Mouse (Mus musculus) limb, embryonic 14.5 days (tissue): ENCODE data around the gene Pcgf6. TPM values are rescaled to one million over a fixed set of nuclear protein-coding genes. Genes with fewer than 3 reads are reported as not detected.

Experiments used
- ATAC-seq: fragments of 200-750 bp; cut with Nextera tagmentation; 2 replicates; pipeline ENCODE4 v1.8.0; 2017; ENCODE audit warnings: low read depth, moderate number of reproducible peaks, moderate TSS enrichment; ENCODE audit not compliant: low FRiP score
- DNase-seq: peaks from one replicate; pipeline ENCODE4 v3.0.0-alpha.2; 2015; ENCODE audit warnings: low spot score
- H3K27ac ChIP-seq: fragments of 300-500 bp; sonication (generic); replicated peaks from 2 replicates; pipeline ENCODE4 v1.5.1; 2014; ENCODE audit warnings: low read depth, mild to moderate bottlenecking, low read length, moderate library complexity, mixed read lengths
- H3K27me3 ChIP-seq: fragments of 300-500 bp; sonication (generic); 2 replicates; pipeline ENCODE4 v1.6.1; 2014; ENCODE audit warnings: low read length, mixed read lengths; ENCODE audit not compliant: control insufficient read depth, insufficient read depth
- H3K36me3 ChIP-seq: fragments of 300-500 bp; sonication (generic); 2 replicates; pipeline ENCODE4 v1.6.1; 2014; ENCODE audit warnings: mild to moderate bottlenecking, low read length, moderate library complexity, mixed read lengths; ENCODE audit not compliant: control insufficient read depth, insufficient read depth
- H3K4me1 ChIP-seq: fragments of 300-500 bp; sonication (generic); 2 replicates; pipeline ENCODE4 v1.6.1; 2014; ENCODE audit warnings: antibody characterized with exemption, low read length, mixed read lengths; ENCODE audit not compliant: control insufficient read depth, insufficient read depth
- H3K4me2 ChIP-seq: fragments of 300-500 bp; sonication (generic); replicated peaks from 2 replicates; pipeline ENCODE4 v1.6.1; 2014; ENCODE audit warnings: low read depth, mild to moderate bottlenecking, low read length, moderate library complexity; ENCODE audit not compliant: severe bottlenecking
- H3K4me3 ChIP-seq: fragments of 300-500 bp; sonication (generic); replicated peaks from 2 replicates; pipeline ENCODE4 v1.5.1; 2014; ENCODE audit warnings: low read length
- H3K9ac ChIP-seq: fragments of 300-500 bp; sonication (generic); 2 replicates; pipeline ENCODE4 v1.6.1; 2014; ENCODE audit warnings: mild to moderate bottlenecking, low read depth, low read length, moderate library complexity; ENCODE audit not compliant: severe bottlenecking
- H3K9me3 ChIP-seq: fragments of 300-500 bp; sonication (generic); 2 replicates; pipeline ENCODE4 v1.6.1; 2016; ENCODE audit warnings: low read length; ENCODE audit not compliant: control insufficient read depth
- POLR2A ChIP-seq: fragments of 200-500 bp; IDR thresholded peaks from 2 replicates; pipeline ENCODE4 v1.8.0; 2012; ENCODE audit warnings: inconsistent platforms, mild to moderate bottlenecking, moderate library complexity, borderline replicate concordance; ENCODE audit not compliant: insufficient read depth, insufficient read length; ENCODE audit errors: extremely low read depth
- WGBS: fragments of 180-500 bp; shearing (Covaris S2); extraction: QIAGEN DNeasy Blood & Tissue Kit; methylation state at CpG from one replicate; pipeline ENCODE4 v1.1.7; 2014; 5-methylcytosine and 5-hydroxymethylcytosine counted together
- polyA plus RNA-seq, 2 experiments: library from polyadenylated mRNA; depleted of rRNA in 1 of 2; stranded (reverse) in 1 of 2; unstranded in 1 of 2; fragments of >200 nt; fragmentation: Nextera tagmentation in 1 of 2; extraction: Ambion mirVana in 1 of 2; gene quantifications; 2 replicates each; pipeline versions ENCODE4 v1.2.1 to v1.2.3; 2012 to 2014

Pcgf6 gene
- polyA plus RNA-seq (2012; rRNA removed): 30.5 and 33.9 TPM in 2 replicates
- polyA plus RNA-seq (2014; fragmentation: Nextera tagmentation; extraction: Ambion mirVana): 17.7 and 20.5 TPM in 2 replicates

DNA sequence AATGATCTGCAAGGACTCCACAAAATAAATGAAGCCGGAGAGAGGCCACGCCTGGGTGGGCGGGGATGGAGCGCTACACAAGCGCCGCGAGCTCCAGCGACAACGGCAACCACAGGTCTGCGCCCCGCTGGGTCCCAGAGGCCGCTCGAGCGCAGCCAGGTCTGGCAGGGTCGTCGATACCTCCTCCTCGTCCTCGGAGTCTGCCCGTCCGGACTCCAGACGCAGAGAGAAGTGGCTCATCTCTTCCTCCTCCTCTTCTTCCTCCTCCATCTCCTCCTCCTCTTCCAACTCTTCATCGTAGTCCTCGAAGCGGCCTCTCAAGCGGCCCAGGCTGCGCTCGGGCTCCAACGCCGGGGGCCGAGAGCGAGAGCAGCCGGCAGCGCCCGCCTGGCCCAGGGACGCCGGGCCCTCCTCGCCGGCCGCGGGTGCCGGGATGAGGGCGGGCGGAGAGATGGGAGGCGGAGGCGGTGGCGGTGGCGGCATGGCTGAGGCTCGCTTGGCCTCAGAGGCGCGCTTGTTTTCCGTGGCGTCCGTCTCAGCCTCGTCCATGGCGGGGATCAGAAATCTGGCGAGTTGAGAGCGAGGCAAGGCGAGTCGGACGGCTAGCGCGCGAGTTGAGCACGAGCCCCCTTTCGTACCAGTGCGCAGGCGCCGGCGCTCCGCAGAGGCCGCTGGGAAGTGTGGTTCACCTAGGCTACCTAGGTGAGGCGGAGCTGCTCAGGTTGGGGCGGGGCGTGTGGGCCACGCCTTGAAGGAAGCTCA is at the start of gene Pcgf6:
TSS of gene Pcgf6 (minus strand) at position 636 of the 762 bp plus-strand sequence.
- Histone ChIP-seq H3K27ac (peak within 1 kb of the TSS; percentile 80), H3K9ac (peak within 1 kb of the TSS; percentile 77), H3K36me3 (peaks cover 22% of the 10 kb centered on the region), H3K4me1 (peaks cover 14% of the 10 kb centered on the region), H3K4me2 (peak within 1 kb of the TSS; percentile 59), H3K9me3 (no peaks in the 10 kb centered on the region), H3K27me3 (no peaks in the 10 kb centered on the region), H3K4me3 (peak within 1 kb of the TSS; percentile 83)
- WGBS: 1% methylated on average over 75 of the region's 75 CpGs
- DNase-seq (peak; percentile 74), ATAC-seq (peak; percentile 84)
- peak; percentile 74; the same call in 1 of the 2 replicates for TF ChIP-seq POLR2A

GRCm38 (mm10) chr19:47090550-47091156 is 39.9 kb upstream of the Pcgf6 start, which contains the start of the genes Usmg5 and Pdcd11:
Gene Usmg5, minus strand, starts transcription at chr19:47090647.
Gene Pdcd11, plus strand, starts transcription at chr19:47090768.
- Histone ChIP-seq H3K4me2 (peak within 1 kb of the TSS; percentile 91), H3K27ac (peak within 1 kb of the TSS; percentile 79), H3K27me3 (no peaks in the 10 kb centered on the region), H3K9ac (peak within 1 kb of the TSS; percentile 93), H3K4me3 (peak within 1 kb of the TSS; percentile 94), H3K36me3 (peaks cover 39% of the 10 kb centered on the region), H3K4me1 (peaks cover 10% of the 10 kb centered on the region), H3K9me3 (no peaks in the 10 kb centered on the region)
- WGBS: 2% methylated on average over 54 of the region's 56 CpGs
- ATAC-seq (peak; percentile 100), DNase-seq (peak; percentile 96)
- TF ChIP-seq POLR2A: peak; percentile 66; the same call in 1 of the 2 replicates

GRCm38 (mm10) chr19:47089718-47090525 is 39.2 kb upstream of the Pcgf6 start:
- Histone ChIP-seq H3K27me3 (no peaks in the 10 kb centered on the region), H3K4me3 (peak overlapping the region; percentile 94), H3K27ac (peak overlapping the region; percentile 79), H3K9me3 (no peaks in the 10 kb centered on the region), H3K36me3 (peaks cover 39% of the 10 kb centered on the region), H3K9ac (peak overlapping the region; percentile 93), H3K4me2 (peak overlapping the region; percentile 91), H3K4me1 (peaks cover 10% of the 10 kb centered on the region)
- no peak for DNase-seq
- ATAC-seq: peak; percentile 62
- WGBS: 2% methylated on average over 35 of the region's 36 CpGs
- TF ChIP-seq POLR2A: no peak

DNA sequence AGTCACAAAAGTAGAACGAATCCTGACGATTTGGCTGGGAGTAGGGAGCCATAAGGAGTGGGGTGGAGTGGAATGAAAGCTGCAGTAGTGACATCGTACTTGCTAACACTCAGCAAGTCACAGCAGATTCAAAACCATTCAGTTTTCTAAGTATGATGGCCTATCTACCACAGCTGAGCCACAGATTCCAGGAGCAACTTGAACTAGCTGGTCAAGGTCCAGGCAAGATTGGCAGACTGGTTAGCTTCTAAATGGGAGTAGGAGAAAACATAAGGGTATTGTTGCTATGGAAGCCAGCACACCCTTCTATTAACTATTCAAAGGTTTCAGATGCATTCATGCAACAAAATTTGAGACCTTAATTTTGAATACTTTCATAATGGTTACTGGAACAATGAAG is 37.5 kb upstream of the Pcgf6 start:
- no peak overlapping the region for H3K4me3 ChIP-seq
- H3K27me3 ChIP-seq: no peaks in the 10 kb centered on the region
- ATAC-seq (no peak), DNase-seq (no peak)
- no peak for TF ChIP-seq POLR2A
- no peak overlapping the region for H3K4me2 ChIP-seq
- no peaks in the 10 kb centered on the region for H3K9me3 ChIP-seq
- no peak overlapping the region for H3K9ac ChIP-seq
- H3K4me1 ChIP-seq: peaks cover 10% of the 10 kb centered on the region
- no peak overlapping the region for H3K27ac ChIP-seq
- 79% methylated on average over 3 of the region's 3 CpGs for WGBS
- peaks cover 44% of the 10 kb centered on the region for H3K36me3 ChIP-seq
